Mouse (Mus musculus) brain, embryonic 14.5 days (tissue): ENCODE measurements around the gene Bst1. TPM values are rescaled to one million over a fixed set of nuclear protein-coding genes. Genes with fewer than 3 reads are reported as not detected.

ENCODE experiments used
- DNase-seq: peaks from one replicate; pipeline ENCODE4 v3.0.0-alpha.2; 2011; ENCODE audit warnings: low read depth
- CTCF ChIP-seq: fragments of 200-500 bp; IDR thresholded peaks from 2 replicates; pipeline ENCODE4 v1.5.1; 2012; ENCODE audit warnings: inconsistent platforms, mild to moderate bottlenecking, moderate library complexity, borderline replicate concordance; ENCODE audit not compliant: insufficient read depth, insufficient read length; ENCODE audit errors: extremely low read depth
- POLR2A ChIP-seq: fragments of 200-500 bp; IDR thresholded peaks from 2 replicates; pipeline ENCODE4 v1.6.1; 2012; ENCODE audit warnings: mild to moderate bottlenecking, inconsistent platforms, borderline replicate concordance; ENCODE audit not compliant: poor library complexity, insufficient read depth, insufficient read length, severe bottlenecking; ENCODE audit errors: extremely low read depth
- polyA plus RNA-seq: library from polyadenylated mRNA; depleted of rRNA; stranded (reverse); fragments of >200 nt; gene quantifications from 2 replicates; pipeline ENCODE4 v1.2.3, GENCODE M21; 2012; rRNA removed

Gene Bst1
- polyA plus RNA-seq, 1 experiment, result 0.11 TPM

DNA sequence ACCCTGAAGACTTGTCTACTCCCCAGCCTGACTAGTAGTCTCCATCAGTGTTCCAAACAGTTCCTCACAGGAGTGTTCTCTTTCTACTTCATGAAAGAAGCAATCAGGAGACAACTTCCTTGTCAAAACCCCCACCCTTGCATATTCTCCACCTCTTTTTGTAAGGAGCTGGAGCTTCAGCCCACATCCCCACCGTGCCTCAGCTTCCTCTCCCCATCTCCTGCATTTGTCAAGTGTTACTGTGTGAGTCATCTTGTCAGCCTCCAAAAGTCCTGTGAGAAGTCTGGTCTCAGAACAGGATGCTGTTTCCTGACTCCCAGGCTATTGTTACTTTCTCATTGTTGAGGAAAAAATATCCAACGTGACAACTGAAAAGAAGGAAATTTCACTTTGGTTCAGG, 46.6 kb downstream of the Bst1 start:
- TF ChIP-seq POLR2A, result no peak
- TF ChIP-seq CTCF, result no peak

DNA sequence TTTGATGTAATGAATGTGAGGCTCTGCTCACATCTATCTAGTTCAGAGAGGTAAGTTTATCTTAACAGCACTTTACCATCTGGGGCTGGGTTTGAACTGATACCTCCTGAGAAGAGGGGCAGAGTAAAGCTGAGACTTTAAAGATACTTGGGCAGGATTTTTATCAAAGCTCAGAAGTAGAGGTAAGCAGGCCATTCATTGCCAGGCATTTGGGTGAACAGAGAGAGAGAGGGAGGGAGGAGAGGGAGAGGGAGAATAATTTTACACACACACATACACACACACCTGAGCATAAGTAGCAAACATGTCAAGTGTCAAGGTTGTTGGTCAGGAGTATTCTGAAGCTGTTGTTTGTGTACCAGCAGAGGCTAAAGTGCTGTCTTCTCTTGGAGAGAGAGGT, 49.6 kb downstream of the Bst1 start, which contains the start of gene Cd38:
Gene Cd38 (plus strand): TSS at position 301 of the 400 bp plus-strand sequence.
- no peak for TF ChIP-seq CTCF
- DNase-seq, result no peak

More for the DNA sequence above, 46.6 kb downstream of the Bst1 start:
- DNase-seq, result no peak

GRCm38 (mm10) chr5:43868711-43869600, 50.3 kb downstream of the Bst1 start:
- peak; percentile 28 for DNase-seq
- TF ChIP-seq POLR2A (no peak), CTCF (no peak)

DNA sequence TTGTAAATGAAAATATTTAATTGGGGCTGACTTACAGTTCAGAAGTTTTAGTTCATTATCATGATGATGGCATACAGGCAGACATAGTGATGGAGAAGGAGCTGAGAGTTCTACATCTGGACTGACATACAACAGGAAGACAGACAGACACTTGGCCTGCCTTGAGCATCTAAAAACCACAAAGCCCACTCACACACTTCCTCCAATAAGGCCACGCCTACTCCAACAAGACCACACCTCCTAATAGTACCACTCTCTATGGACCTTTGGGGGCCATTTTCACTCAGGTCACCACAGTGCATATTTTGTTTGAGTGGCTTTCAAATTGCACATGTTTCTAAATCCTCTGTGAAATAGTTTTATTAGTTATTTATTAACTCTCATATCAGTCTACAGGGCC, 53.2 kb downstream of the Bst1 start:
- no peak for TF ChIP-seq POLR2A
- TF ChIP-seq CTCF, result no peak
- no peak for DNase-seq

DNA sequence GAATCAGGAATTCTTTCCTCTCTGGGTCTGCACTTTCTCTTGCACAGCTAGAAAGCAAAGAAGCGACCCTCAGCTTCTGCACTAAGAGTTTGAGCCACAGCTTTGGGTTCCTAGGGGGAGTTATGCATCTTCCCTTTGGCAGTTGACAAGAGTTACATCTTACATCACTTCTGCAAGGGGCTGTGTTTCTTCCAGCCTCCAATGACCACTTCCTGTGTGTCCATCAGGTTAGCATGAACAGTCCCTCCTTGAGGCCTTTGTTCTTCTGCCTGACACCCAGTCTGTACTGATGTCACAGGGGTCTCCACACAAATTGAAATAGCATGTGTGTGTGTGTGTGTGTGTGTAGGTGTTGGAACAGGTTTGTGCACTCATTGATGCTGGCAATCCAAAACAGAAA, 54.0 kb downstream of the Bst1 start:
- DNase-seq, result no peak
- TF ChIP-seq POLR2A, result no peak
- no peak for TF ChIP-seq CTCF

GRCm38 (mm10) chr5:43882034-43882433, 63.3 kb downstream of the Bst1 start:
- TF ChIP-seq POLR2A, result no peak
- TF ChIP-seq CTCF, result no peak
- DNase-seq, result no peak

GRCm38 (mm10) chr5:43885060-43885820, 66.6 kb downstream of the Bst1 start:
- no peak for TF ChIP-seq CTCF
- TF ChIP-seq POLR2A, result no peak
- DNase-seq, result no peak

GRCm38 (mm10) chr5:43892386-43892785, 73.7 kb downstream of the Bst1 start:
- TF ChIP-seq POLR2A (no peak), CTCF (peak; percentile 30; the same call in 1 of the 2 replicates)
- peak; percentile 47 for DNase-seq

Other genes starting within 250 kb of the Bst1 start
- gene Cc2d2a, start 156.5 kb upstream of the Bst1 start, polyA plus RNA-seq, result 8.2 and 8.5 TPM in 2 replicates
- gene Fbxl5, start 2.8 kb downstream of the Bst1 start, polyA plus RNA-seq, result 51.5 and 53.7 TPM in 2 replicates
- gene Cd38, start 49.7 kb downstream of the Bst1 start, polyA plus RNA-seq, result 2.0 and 2.7 TPM in 2 replicates
- gene Gm7879, start 94.3 kb downstream of the Bst1 start, polyA plus RNA-seq, result 0.30 and 0.49 TPM in 2 replicates
- 4.7 and 4.9 TPM in 2 replicates for gene Fgfbp1, start 162.9 kb downstream of the Bst1 start, polyA plus RNA-seq